Mouse (Mus musculus) C2C12 (cell line): ENCODE data around the gene Tigd2.

Experiments used
- CTCF ChIP-seq: IDR thresholded peaks from one replicate; pipeline ENCODE4 v1.5.1; 2011; ENCODE audit not compliant: control insufficient read depth, insufficient read depth, insufficient read length
- MAX ChIP-seq: IDR thresholded peaks from one replicate; pipeline ENCODE4 v1.6.1; 2011; ENCODE audit warnings: mild to moderate bottlenecking, control low read depth
- MYOG ChIP-seq: IDR thresholded peaks from one replicate; pipeline ENCODE4 v1.6.1; 2011; ENCODE audit not compliant: control insufficient read depth, insufficient read length; ENCODE audit errors: extremely low read depth
- USF1 ChIP-seq: IDR thresholded peaks from one replicate; pipeline ENCODE4 v1.6.1; 2011; ENCODE audit warnings: low read depth, mild to moderate bottlenecking, control low read depth, moderate library complexity

- TF ChIP-seq CTCF (no peak), MAX (no peak), USF1 (no peak), MYOG (no peak)
These were observed 37.4 kb upstream of the Tigd2 start for GRCm38 (mm10) chr6:59171230-59171629.
